Mouse (Mus musculus): ENCODE results near the gene Tamm41.
A peak's percentile ranks its signal among the peaks of the same experiment; 100 is the strongest.

Gene Tamm41

GRCm38 (mm10) chr6:115027485-115027992 lies 10.1 kb downstream of the Tamm41 start:
- no peak for DNase-seq (ENCODE audit: low read depth)

- DNase-seq (ENCODE audit: low read depth), result no peak
These were observed 14.8 kb downstream of the Tamm41 start for GRCm38 (mm10) chr6:115022876-115023275.

- no peak for DNase-seq (ENCODE audit: low read depth)
These were observed 22.2 kb downstream of the Tamm41 start for GRCm38 (mm10) chr6:115015461-115015860.

- DNase-seq (ENCODE audit: low read depth), result no peak
These were observed 24.1 kb downstream of the Tamm41 start for GRCm38 (mm10) chr6:115013574-115013973.

GRCm38 (mm10) chr6:115011792-115012191 lies 25.9 kb downstream of the Tamm41 start:
- no peak for DNase-seq (ENCODE audit: low read depth)

- no peak for DNase-seq (ENCODE audit: low read depth)
These were observed 26.9 kb downstream of the Tamm41 start for GRCm38 (mm10) chr6:115010815-115011214.

GRCm38 (mm10) chr6:115010304-115010703 lies 27.4 kb downstream of the Tamm41 start:
- no peak for DNase-seq (ENCODE audit: low read depth)

GRCm38 (mm10) chr6:115007728-115008127 lies 29.9 kb downstream of the Tamm41 start:
- DNase-seq (ENCODE audit: low read depth), result peak; percentile 26

GRCm38 (mm10) chr6:115006948-115007347 lies 30.7 kb downstream of the Tamm41 start:
- no peak for DNase-seq (ENCODE audit: low read depth)

- no peak for DNase-seq (ENCODE audit: low read depth)
These were observed 31.6 kb downstream of the Tamm41 start for GRCm38 (mm10) chr6:115006065-115006464.

- no peak for DNase-seq (ENCODE audit: low read depth)
These were observed 32.3 kb downstream of the Tamm41 start for GRCm38 (mm10) chr6:115005351-115005890.

- no peak for DNase-seq (ENCODE audit: low read depth)
These were observed 33.0 kb downstream of the Tamm41 start for GRCm38 (mm10) chr6:115004636-115005035.

- DNase-seq (ENCODE audit: low read depth), result no peak
These were observed 39.2 kb downstream of the Tamm41 start for GRCm38 (mm10) chr6:114998374-114999031.

GRCm38 (mm10) chr6:114997471-114997870 lies 40.2 kb downstream of the Tamm41 start:
- DNase-seq (ENCODE audit: low read depth), result no peak

- DNase-seq (ENCODE audit: low read depth), result no peak
These were observed 40.8 kb downstream of the Tamm41 start for GRCm38 (mm10) chr6:114996910-114997309.

- DNase-seq (ENCODE audit: low read depth), result no peak
These were observed 43.6 kb downstream of the Tamm41 start for GRCm38 (mm10) chr6:114994079-114994478.

GRCm38 (mm10) chr6:114993659-114994058 lies 44.0 kb downstream of the Tamm41 start:
- no peak for DNase-seq (ENCODE audit: low read depth)

GRCm38 (mm10) chr6:114991909-114992308 lies 45.8 kb downstream of the Tamm41 start:
- DNase-seq (ENCODE audit: low read depth), result no peak

- no peak for DNase-seq (ENCODE audit: low read depth)
These were observed 49.1 kb downstream of the Tamm41 start for GRCm38 (mm10) chr6:114988619-114988980.

- no peak for DNase-seq (ENCODE audit: low read depth)
These were observed 49.6 kb downstream of the Tamm41 start for GRCm38 (mm10) chr6:114987966-114988618.

GRCm38 (mm10) chr6:114982671-114983070 lies 55.0 kb downstream of the Tamm41 start:
- no peak for DNase-seq (ENCODE audit: low read depth)

- no peak for DNase-seq (ENCODE audit: low read depth)
These were observed 58.0 kb downstream of the Tamm41 start for GRCm38 (mm10) chr6:114979715-114980114.

- DNase-seq (ENCODE audit: low read depth), result peak; percentile 48
These were observed 60.7 kb downstream of the Tamm41 start for GRCm38 (mm10) chr6:114976915-114977419.

Data from fibroblast of lung, adult 2 months (primary cell).